Mouse (Mus musculus) intestine, embryonic 14.5 days (tissue): ENCODE measurements around the gene Atp2a1. TPM values are rescaled to one million over a fixed set of nuclear protein-coding genes. Genes with fewer than 3 reads are reported as not detected.

Experiments used
- ATAC-seq: fragments of 200-750 bp; cut with Nextera tagmentation; replicated peaks from 2 replicates; pipeline ENCODE4 v1.8.0; 2017; ENCODE audit warnings: low read depth, moderate number of reproducible peaks, moderate TSS enrichment, moderate library complexity; ENCODE audit not compliant: low FRiP score, low TSS enrichment
- DNase-seq: peaks from one replicate; pipeline ENCODE4 v3.0.0-alpha.2; 2018; ENCODE audit warnings: low spot score
- H3K27ac ChIP-seq: fragments of 300-500 bp; sonication (generic); 2 replicates; pipeline ENCODE4 v1.5.1; 2014; ENCODE audit warnings: low read depth, mild to moderate bottlenecking, control low read depth
- H3K27me3 ChIP-seq: fragments of 300-500 bp; sonication (generic); replicated peaks from 2 replicates; pipeline ENCODE4 v1.6.1; 2014; ENCODE audit warnings: low read length, control low read depth; ENCODE audit not compliant: control insufficient read depth, insufficient read depth
- H3K36me3 ChIP-seq: fragments of 300-500 bp; sonication (generic); 2 replicates; pipeline ENCODE4 v1.6.1; 2014; ENCODE audit warnings: low read length, control low read depth; ENCODE audit not compliant: control insufficient read depth, insufficient read depth
- H3K4me1 ChIP-seq: fragments of 300-500 bp; sonication (generic); replicated peaks from 2 replicates; pipeline ENCODE4 v1.6.1; 2014; ENCODE audit warnings: low read length, control low read depth, mixed read lengths; ENCODE audit not compliant: control insufficient read depth, insufficient read depth
- H3K4me2 ChIP-seq: fragments of 300-500 bp; sonication (generic); 2 replicates; pipeline ENCODE4 v1.6.1; 2014; ENCODE audit warnings: low read length
- H3K4me3 ChIP-seq: fragments of 300-500 bp; sonication (generic); 2 replicates; pipeline ENCODE4 v1.5.1; 2014; ENCODE audit warnings: low read depth, low read length, control low read depth, mixed read lengths
- H3K9ac ChIP-seq: fragments of 300-500 bp; sonication (generic); 2 replicates; pipeline ENCODE4 v1.6.1; 2014; ENCODE audit warnings: mild to moderate bottlenecking, low read length
- H3K9me3 ChIP-seq: fragments of 300-500 bp; sonication (generic); 2 replicates; pipeline ENCODE4 v1.6.1; 2016; ENCODE audit warnings: low read length, control low read depth; ENCODE audit not compliant: control insufficient read depth
- WGBS: fragments of 180-500 bp; shearing (Covaris S2); extraction: QIAGEN DNeasy Blood & Tissue Kit; methylation state at CpG from one replicate; pipeline ENCODE4 v1.1.7; 2014; 5-methylcytosine and 5-hydroxymethylcytosine counted together
- polyA plus RNA-seq: library from polyadenylated mRNA; unstranded; fragments of >200 nt; fragmentation: Nextera tagmentation; extraction: Ambion mirVana; gene quantifications from 2 replicates; pipeline ENCODE4 v1.2.1, GENCODE M21; 2014

The Atp2a1 gene
- polyA plus RNA-seq, 1 experiment from 2014 or later, result 0.16 TPM

DNA sequence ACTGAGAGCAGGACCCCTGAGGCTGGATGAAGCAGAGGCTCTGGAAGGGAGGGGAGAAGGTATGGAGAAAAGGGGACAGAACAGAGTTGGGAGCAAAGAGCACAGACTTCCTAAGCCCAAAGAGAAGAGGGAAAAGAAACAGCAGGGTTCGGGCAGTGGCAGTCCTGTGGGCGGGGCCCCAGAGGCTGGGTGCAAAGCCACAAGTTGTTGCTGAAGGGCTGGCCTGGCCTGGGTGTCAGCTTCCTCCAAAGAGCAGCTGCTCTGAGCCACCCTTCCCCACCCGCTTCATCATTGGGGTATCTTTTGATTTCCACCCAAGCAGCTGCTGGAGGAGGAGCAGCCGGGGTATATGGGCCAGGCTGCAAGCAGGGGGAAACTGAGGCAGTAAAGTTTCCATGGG is 1.2 kb upstream of the Atp2a1 start:
- H3K9ac ChIP-seq, result no peak overlapping the region
- H3K27me3 ChIP-seq, result no peaks in the 10 kb centered on the region
- DNase-seq, result no peak
- no peak overlapping the region for H3K27ac ChIP-seq
- H3K4me1 ChIP-seq, result no peaks in the 10 kb centered on the region
- H3K36me3 ChIP-seq, result peaks cover 27% of the 10 kb centered on the region
- ATAC-seq, result no peak
- 54% methylated on average over 4 of the region's 4 CpGs for WGBS
- no peak overlapping the region for H3K4me3 ChIP-seq
- no peaks in the 10 kb centered on the region for H3K9me3 ChIP-seq
- no peak overlapping the region for H3K4me2 ChIP-seq

DNA sequence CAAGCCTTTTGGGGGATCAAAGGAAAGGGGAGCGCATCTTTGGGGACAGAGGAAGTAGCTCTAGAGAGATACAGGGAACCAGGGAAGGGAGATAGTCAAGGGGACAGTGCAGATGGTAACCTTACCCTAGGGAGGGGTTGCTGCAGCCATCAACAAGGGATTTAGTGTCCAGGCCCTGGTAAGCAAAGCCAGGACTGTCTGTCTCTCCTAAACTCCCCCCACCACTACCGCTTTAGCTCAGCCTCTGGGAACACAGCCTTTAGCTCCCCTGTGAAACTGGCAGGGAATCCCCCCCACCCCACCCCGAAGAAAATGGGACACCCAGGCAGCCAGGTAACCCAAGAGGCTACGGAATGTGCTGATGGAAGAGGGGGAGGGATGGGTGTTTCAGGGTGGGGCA is 639 bp upstream of the Atp2a1 start:
- Histone ChIP-seq H3K4me1 (no peaks in the 10 kb centered on the region), H3K4me3 (no peak overlapping the region), H3K27ac (no peak overlapping the region), H3K9ac (no peak overlapping the region), H3K4me2 (no peak overlapping the region), H3K36me3 (peaks cover 21% of the 10 kb centered on the region), H3K27me3 (no peaks in the 10 kb centered on the region), H3K9me3 (no peaks in the 10 kb centered on the region)
- DNase-seq, result no peak
- no peak for ATAC-seq
- WGBS, result 61% methylated on average over 4 of the region's 4 CpGs

DNA sequence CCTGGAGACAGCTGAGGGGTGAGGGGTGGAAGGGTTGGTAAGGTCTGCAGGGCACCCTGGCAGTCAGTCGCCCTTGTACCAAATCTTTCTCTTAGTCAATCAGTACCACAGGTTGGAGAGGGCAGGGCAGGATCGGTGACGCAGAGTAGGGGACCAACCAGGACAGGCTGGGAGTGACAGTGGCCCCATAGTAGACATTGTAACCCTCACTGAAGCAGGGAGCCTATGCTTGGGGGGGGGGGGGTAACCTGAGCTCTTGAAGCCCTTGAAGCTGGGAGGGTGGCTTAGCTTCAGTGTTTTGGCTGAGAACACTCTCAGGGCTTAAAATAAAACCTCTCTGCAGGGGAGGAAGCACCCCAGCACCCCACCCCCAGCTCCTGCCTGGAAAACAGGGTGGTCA is 1.3 kb downstream of the Atp2a1 start:
- Histone ChIP-seq H3K9me3 (no peaks in the 10 kb centered on the region), H3K4me3 (no peak overlapping the region), H3K36me3 (peaks cover 2% of the 10 kb centered on the region), H3K27me3 (no peaks in the 10 kb centered on the region), H3K27ac (no peak overlapping the region), H3K4me2 (no peak overlapping the region), H3K4me1 (no peaks in the 10 kb centered on the region), H3K9ac (no peak overlapping the region)
- DNase-seq, result no peak
- 72% methylated on average over 3 of the region's 3 CpGs for WGBS
- ATAC-seq, result no peak

DNA sequence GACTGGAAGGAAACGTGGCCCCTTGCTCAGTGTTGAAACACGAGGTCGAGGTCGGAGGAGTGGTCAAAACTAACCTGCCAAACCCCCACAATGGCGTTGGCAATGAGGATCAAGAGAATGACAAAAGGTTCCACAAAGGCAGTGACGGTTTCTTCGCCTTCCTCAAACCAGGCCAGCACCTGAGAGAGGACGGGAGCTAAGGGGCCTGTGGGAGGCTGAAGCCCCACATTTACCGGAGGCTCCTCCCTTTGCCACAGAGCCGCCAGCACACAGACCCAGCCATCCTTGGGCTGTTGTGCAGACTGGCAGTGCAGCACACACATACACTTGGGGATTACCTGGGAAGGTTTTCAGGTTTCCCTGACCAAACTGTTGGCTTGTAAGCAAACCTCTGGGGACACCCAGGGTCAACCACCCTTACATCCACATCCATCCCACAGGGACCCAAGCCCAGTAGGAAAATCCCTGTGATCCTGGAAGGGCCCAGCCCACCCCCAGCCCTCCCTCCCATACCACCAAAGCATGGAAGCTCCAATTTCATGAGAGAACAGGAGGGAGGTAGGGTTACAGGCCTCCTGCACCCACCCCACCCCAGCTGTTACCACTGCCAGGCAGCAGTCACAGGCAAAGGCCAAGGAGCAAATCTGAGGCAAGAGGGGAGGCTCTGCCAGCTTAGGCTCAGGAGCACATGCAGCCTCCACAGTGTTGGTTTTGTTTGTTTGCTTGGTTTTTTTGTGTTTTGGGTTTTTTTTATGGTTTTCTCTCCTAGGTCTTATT is 2.1 kb downstream of the Atp2a1 start:
- 46% methylated on average over 10 of the region's 10 CpGs for whole genome bisulfite sequencing
- Histone ChIP-seq H3K4me2 (no peak overlapping the region), H3K9me3 (no peaks in the 10 kb centered on the region), H3K36me3 (no peaks in the 10 kb centered on the region), H3K27ac (no peak overlapping the region), H3K9ac (no peak overlapping the region), H3K27me3 (no peaks in the 10 kb centered on the region), H3K4me3 (no peak overlapping the region), H3K4me1 (no peaks in the 10 kb centered on the region)
- ATAC-seq, result no peak
- no peak for DNase-seq

DNA sequence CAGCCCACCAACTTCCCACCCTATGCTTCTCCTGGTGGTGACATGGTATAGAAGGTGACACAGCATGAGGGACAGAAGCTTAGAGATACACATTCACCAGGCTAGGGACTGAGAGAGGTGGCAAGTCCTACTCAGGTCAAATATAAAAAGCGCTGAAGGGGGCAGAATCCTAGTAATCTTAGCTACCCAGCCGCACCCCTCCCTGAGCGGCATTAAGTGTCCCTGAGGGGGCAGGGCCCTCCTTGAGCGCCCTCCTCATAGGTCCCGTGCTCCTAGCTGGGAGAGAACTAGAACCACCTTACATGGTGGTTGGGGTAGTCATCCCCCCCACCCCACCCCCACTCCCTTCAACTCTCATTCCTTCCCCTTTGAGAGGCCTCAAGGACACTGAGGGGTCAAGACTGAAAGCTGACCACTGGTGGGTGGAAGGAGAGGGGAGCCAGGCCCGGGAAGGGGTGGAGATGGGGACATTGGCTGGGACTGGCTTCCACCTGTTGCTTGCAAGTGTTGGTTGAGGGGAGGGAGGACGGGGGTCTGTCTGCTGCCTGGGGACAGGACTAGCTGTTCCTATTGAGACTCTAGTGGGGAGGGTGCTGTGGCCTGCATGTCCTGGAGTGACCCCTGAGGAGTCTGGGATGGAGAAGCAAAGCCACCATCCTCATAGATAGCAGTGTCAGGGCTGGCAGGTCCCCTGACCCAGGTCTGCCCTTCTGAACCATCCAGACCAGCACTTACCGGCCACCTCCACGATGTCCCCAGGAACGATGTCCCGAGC is 3.9 kb downstream of the Atp2a1 start:
- ATAC-seq (no peak), DNase-seq (no peak)
- no peaks in the 10 kb centered on the region for H3K4me1 ChIP-seq
- no peaks in the 10 kb centered on the region for H3K27me3 ChIP-seq
- H3K4me3 ChIP-seq, result no peak overlapping the region
- H3K9ac ChIP-seq, result no peak overlapping the region
- no peaks in the 10 kb centered on the region for H3K9me3 ChIP-seq
- H3K27ac ChIP-seq, result no peak overlapping the region
- no peak overlapping the region for H3K4me2 ChIP-seq
- WGBS, result 75% methylated on average over 11 of the region's 11 CpGs
- no peaks in the 10 kb centered on the region for H3K36me3 ChIP-seq

DNA sequence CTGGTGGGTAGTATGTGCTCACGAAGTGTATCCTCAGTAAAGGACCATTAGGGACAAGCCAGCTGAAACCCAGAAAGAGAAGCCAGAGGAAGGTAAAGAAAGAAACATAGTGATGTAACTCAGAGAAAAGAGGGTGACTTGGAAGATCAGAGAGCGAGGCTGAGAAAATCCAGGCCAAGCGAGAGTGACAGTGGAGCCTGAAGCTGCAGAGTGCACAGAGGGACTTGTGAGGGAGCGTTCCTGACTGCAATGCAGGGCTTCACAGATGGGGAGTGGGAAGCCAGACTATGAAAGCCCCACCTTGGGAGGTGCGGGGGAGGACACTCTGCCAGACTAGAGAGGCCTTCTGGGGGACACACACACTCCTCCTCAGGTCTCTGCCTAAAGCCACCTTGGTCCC is 4.7 kb downstream of the Atp2a1 start:
- no peak for DNase-seq
- 74% methylated on average over 5 of the region's 5 CpGs for WGBS
- ATAC-seq, result no peak
- no peak overlapping the region for H3K4me2 ChIP-seq
- H3K4me1 ChIP-seq, result no peaks in the 10 kb centered on the region
- no peak overlapping the region for H3K9ac ChIP-seq
- no peaks in the 10 kb centered on the region for H3K36me3 ChIP-seq
- no peak overlapping the region for H3K27ac ChIP-seq
- no peak overlapping the region for H3K4me3 ChIP-seq
- no peaks in the 10 kb centered on the region for H3K9me3 ChIP-seq
- H3K27me3 ChIP-seq, result no peaks in the 10 kb centered on the region

DNA sequence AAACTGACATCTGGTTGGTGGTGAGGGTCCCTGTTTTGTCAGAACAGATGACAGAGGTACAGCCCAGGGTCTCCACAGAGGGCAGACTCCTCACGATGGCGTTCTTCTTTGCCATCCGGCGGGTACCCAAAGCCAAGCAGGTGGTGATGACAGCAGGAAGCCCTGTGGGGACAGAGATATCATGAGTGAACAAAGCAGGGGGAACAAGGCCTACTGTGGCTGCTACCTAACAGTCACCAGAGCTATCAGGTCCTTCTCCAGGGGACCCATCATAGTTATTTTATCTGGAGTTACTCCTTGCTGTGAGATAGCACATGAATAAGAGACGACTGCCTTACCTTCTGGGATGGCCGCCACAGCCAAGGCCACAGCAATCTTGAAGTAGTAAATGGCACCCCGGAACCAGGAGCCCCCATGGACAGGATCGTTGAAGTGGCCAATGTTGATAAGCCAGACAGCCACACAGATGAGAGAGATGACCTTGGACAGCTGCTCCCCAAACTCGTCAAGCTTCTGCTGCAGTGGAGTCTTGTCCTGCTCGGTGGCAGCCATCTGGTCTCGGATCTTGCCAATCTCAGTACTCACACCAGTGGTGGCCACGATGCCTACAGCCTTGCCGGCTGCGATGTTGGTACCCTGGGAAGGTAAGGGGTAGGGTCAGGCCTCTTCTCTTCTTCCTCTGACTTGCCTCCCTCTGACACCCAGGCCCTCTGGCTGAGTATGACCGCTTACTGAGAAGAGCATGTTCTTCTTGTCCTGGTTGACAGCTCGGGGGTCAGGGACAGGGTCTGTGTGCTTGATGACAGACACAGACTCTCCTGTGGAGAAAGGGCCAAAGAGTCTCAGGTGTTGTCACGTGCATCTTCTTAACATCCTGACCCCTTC is 6.3 kb downstream of the Atp2a1 start:
- H3K9ac ChIP-seq, result no peak overlapping the region
- H3K27me3 ChIP-seq, result no peaks in the 10 kb centered on the region
- no peaks in the 10 kb centered on the region for H3K4me1 ChIP-seq
- DNase-seq, result no peak
- no peaks in the 10 kb centered on the region for H3K9me3 ChIP-seq
- H3K4me2 ChIP-seq, result no peak overlapping the region
- no peak overlapping the region for H3K4me3 ChIP-seq
- no peak overlapping the region for H3K27ac ChIP-seq
- WGBS, result 90% methylated on average over 17 of the region's 17 CpGs
- ATAC-seq, result no peak
- H3K36me3 ChIP-seq, result no peaks in the 10 kb centered on the region

DNA sequence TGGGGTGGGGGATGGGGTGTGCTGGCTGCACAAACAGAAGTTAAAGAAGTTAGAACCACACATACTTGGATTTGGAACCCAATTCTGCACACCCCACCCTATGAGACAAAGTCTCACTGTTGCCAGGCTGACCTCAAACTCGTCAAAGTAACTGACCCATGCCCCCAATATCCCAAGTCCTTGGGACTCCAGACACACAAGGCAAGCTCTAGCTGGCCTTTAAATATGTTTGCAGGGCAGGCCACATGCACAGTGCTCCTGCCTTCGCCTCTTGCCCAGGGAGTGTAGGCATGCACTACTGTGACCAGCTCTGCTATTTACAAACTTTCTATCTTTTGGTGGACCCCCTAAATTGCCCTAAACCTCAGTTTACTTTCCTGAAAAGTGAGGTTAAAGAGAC is 7.7 kb downstream of the Atp2a1 start:
- no peak for ATAC-seq
- DNase-seq, result no peak
- Histone ChIP-seq H3K4me3 (no peak overlapping the region), H3K9me3 (no peaks in the 10 kb centered on the region), H3K9ac (no peak overlapping the region), H3K27me3 (no peaks in the 10 kb centered on the region), H3K4me1 (no peaks in the 10 kb centered on the region), H3K27ac (no peak overlapping the region), H3K36me3 (no peaks in the 10 kb centered on the region), H3K4me2 (no peak overlapping the region)
- 78% methylated on average over 2 of the region's 2 CpGs for WGBS
